Mouse (Mus musculus): ENCODE measurements around the gene Grk6.

The Grk6 gene

GRCm38 (mm10) chr13:55444937-55445315 lies at the start of gene Grk6:
Gene Grk6, plus strand, starts transcription at chr13:55445072.
- DNase-seq (ENCODE audit: low spot score): peak; percentile 99

GRCm38 (mm10) chr13:55398088-55398487 lies 46.8 kb upstream of the Grk6 start, which contains the start of gene Slc34a1:
Gene Slc34a1, plus strand, starts transcription at chr13:55398187.
- no peak for DNase-seq (ENCODE audit: low spot score)

GRCm38 (mm10) chr13:55399300-55400038 lies 45.4 kb upstream of the Grk6 start:
- DNase-seq (ENCODE audit: low spot score): no peak

DNA sequence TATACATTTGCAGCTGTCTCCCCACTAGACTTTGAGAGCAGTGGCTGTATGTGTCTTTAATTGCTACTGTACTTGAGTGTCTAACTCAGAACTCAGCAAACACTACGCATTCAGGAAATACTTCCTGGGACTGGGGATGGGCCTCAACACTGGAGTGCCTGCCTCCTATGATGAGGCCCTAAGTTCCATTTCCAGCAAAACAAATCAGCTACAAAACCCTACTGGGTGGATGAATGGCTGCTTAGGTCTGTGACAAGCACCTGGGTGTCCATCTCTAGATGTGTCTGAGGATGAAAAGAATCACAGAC lies 44.9 kb upstream of the Grk6 start:
- no peak for DNase-seq (ENCODE audit: low spot score)

- no peak for DNase-seq (ENCODE audit: low spot score)
Observed at GRCm38 (mm10) chr13:55403266-55403665, 41.6 kb upstream of the Grk6 start.

DNA sequence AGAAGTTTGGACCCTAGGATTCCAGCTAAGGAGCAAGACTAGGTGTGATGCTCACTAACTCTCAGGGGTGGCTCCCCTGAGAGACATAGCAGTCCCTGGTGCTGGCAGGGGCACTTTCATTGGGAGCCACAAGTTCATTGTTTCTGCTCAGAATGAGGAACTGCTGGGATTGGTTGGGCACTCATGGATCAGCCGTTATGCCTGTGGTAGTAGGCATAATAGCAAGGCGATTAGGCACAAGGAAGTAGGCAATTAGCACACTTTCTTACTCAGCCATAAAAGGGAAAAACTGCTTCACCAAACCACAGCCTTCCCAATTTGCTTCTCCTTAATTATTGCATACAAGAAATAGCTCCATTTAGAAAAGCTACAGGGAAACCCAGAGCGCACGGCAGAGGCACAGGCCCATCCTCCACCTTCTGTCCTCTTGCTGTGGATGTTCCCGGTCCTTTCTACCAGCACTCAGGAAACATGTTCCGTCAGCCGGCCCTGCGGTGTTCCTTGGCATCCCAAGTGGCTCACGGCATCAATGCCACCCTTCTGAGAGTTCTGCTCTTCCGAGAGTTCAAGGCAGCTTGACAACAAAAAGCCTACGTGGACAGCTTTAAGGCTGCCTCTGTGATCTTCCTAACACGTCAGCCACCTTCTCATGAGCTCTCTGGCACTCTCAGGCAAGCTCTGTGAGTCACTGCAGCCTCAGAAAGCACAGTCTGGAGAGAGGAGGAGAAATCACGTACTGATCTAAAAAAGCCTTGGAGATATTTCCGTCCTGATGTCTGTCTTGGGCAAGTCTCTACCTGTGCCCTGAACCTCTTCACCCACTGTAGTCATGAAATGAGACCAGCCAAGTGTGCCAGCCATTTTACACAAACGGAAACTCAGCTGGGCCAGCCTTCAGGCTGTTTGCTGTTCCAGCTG lies 40.7 kb upstream of the Grk6 start:
- no peak for DNase-seq (ENCODE audit: low spot score)

DNA sequence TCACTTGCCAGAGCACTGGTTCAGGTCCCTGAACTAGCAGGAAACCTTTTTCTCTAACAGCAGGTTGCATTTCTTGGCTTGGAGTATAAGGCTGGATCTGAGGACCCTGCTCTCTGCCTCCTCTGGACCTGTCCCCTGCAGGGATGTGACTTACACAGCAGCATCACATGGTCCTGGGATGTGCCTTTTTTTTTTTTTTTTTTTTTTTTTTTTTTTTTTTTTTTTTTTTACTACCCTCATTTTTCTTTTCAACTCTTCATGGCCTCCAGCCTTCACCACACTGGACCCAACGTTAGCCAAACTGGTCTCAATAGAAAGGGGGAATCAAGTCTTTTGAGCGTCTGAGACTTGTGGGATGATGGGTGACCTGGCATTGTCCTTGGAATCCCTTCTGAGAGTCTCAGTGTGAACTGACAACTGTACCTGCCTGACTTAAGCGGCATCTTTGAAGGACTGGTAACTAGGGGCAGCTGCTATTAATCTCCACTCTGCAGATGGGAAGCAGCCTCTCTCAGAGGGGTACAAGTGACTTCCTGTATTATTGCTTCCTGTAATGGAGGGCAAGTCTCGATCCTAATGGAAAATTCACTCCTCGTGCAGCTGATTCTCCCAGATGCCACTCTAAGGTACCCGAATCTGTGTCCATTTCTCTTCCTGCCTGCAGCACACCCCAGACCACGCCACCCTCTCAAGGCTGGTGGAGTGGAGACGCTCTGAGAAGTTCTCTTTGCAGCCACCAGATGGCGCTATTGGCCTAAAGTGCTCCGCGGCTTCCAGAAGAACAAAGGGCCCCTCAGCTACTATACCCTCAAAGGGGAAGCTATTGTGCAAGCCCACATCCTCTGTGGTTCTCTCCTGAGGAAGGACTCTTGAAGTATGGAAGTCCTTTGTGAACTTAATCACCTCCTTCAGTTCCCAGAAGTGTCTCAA lies 39.8 kb upstream of the Grk6 start:
- DNase-seq (ENCODE audit: low spot score): peak; percentile 80

DNA sequence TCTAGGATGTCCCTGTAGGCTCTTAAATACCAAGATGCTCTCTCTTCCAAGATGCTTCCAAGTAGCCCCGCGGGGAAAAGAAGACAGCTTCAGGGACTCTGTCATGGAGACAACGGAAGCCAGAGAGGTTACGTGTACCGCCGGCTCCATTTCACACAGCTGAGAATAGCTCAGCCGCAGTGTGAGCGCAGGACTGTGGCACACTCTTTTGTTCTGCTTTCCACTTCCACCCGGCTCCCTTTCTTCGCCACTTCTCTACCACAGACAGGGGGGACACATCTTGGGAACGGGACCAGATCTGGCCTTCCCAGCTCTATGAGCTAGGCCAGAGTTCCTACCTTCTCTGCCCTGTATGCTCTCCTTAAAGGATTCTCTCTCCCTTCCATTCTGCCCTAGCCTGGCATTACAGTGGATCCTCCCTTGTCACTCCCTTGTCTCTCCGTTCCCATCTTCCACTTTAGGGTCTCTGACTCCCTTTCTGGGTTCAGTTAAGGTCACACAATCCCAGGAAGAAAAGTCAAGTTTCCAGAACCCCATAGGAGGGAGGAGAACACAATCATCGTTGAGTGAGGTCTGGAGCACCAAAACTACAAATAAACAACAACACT lies 39.0 kb upstream of the Grk6 start:
- DNase-seq (ENCODE audit: low spot score): no peak

GRCm38 (mm10) chr13:55407341-55407740 lies 37.5 kb upstream of the Grk6 start:
- DNase-seq (ENCODE audit: low spot score): no peak

DNA sequence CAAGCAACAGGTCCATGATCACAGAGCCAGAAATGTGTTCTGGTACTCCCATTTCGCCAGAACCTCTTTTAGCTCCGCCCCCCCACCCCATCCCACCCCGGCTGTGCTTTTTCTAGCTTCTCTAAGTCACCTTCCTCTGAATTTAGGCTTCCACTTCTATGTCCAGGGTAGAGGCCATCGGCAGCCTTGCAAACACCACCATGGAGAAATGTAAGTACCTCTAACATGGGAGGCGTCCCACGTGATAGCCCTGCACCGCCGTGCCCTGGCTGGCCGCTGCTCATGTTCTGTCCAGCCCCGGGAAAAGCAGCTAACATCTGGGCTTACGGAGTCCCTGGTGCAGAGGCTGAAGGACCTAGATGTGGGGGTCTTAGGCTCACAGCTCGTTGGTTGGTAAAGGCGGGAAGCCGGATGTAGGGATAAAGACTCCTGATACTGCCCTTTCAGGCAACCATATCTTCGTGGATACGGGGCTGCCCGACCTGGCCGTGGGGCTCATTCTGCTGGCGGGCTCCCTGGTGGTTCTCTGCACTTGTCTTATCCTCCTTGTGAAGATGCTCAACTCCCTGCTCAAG lies 36.2 kb upstream of the Grk6 start:
- no peak for DNase-seq (ENCODE audit: low spot score)

DNA sequence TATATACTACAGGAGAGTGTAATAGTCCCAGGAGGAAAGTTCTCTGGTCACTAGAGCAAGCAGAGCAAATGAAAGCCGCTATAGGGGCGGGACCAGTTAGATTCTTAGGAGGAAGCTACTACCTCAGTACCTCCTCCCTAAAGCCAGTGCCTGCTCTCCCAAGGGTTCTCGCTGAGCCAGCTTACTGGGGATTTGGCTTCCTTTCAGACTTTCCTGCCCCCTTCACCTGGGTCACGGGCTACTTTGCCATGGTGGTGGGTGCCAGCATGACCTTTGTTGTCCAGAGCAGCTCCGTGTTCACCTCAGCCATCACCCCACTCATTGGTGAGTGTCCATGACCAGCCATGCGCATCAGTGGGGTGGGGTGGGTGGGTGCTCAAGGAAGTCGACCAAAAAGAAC lies 33.0 kb upstream of the Grk6 start:
- DNase-seq (ENCODE audit: low spot score): no peak

- no peak for DNase-seq (ENCODE audit: low spot score)
Observed at GRCm38 (mm10) chr13:55412643-55413307, 32.1 kb upstream of the Grk6 start.

- DNase-seq (ENCODE audit: low spot score): no peak
Observed at GRCm38 (mm10) chr13:55413333-55413732, 31.5 kb upstream of the Grk6 start.

GRCm38 (mm10) chr13:55414743-55415380 lies 30.0 kb upstream of the Grk6 start, which contains the start of gene Pfn3:
Gene Pfn3, minus strand, starts transcription at chr13:55415232.
- DNase-seq (ENCODE audit: low spot score): no peak

- peak; percentile 95 for DNase-seq (ENCODE audit: low spot score)
Observed at GRCm38 (mm10) chr13:55418004-55418403, 26.9 kb upstream of the Grk6 start.

GRCm38 (mm10) chr13:55419142-55419541 lies 25.7 kb upstream of the Grk6 start:
- DNase-seq (ENCODE audit: low spot score): no peak

- peak; percentile 25 for DNase-seq (ENCODE audit: low spot score)
Observed at GRCm38 (mm10) chr13:55420018-55420932, 24.6 kb upstream of the Grk6 start.

- DNase-seq (ENCODE audit: low spot score): peak; percentile 80
Observed at GRCm38 (mm10) chr13:55420933-55421800, 23.7 kb upstream of the Grk6 start.
